Mouse (Mus musculus) cerebellum, adult 2 months (tissue): ENCODE measurements at regions not wholly inside any gene's neighbourhood (a gene's known extent, or its start where the extent isn't known, plus 50 kb on each side); places are given as distances from the start of the nearest gene placed in this dataset.

Experiments
- DNase-seq, 2 experiments: peaks; one replicate each; pipeline ENCODE4 v3.0.0; 2021
- H3K27ac ChIP-seq: fragments of 200-500 bp; 2 replicates; pipeline ENCODE4 v1.5.1; 2012; ENCODE audit warnings: low read length, control low read depth, inconsistent platforms; ENCODE audit not compliant: insufficient read depth
- H3K27me3 ChIP-seq: fragments of 200-500 bp; 2 replicates; pipeline ENCODE4 v1.6.1; 2012; ENCODE audit warnings: inconsistent platforms, mild to moderate bottlenecking, low read length, moderate library complexity; ENCODE audit not compliant: control insufficient read depth, insufficient read depth
- H3K4me1 ChIP-seq: fragments of 200-500 bp; 2 replicates; pipeline ENCODE4 v1.6.1; 2011; ENCODE audit warnings: low read length; ENCODE audit not compliant: control insufficient read depth, insufficient read depth
- H3K4me3 ChIP-seq: fragments of 200-500 bp; replicated peaks from 2 replicates; pipeline ENCODE3; 2011; ENCODE audit warnings: mild to moderate bottlenecking, low read depth, low read length, control low read depth; ENCODE audit not compliant: insufficient read depth
- CTCF ChIP-seq: fragments of 200-500 bp; IDR thresholded peaks from 2 replicates; pipeline ENCODE4 v1.5.1; 2011; ENCODE audit warnings: low read depth, mild to moderate bottlenecking, control low read depth, low read length, moderate library complexity, borderline replicate concordance; ENCODE audit not compliant: insufficient read depth
- POLR2A ChIP-seq: fragments of 200-500 bp; IDR thresholded peaks from 2 replicates; pipeline ENCODE4 v1.6.1; 2011; ENCODE audit warnings: low read length, control low read depth, borderline replicate concordance; ENCODE audit not compliant: insufficient read depth
- WGBS: fragments of 180-500 bp; shearing (Covaris S2); methylation state at CpG from one replicate; pipeline ENCODE4 v1.1.7; 2018; 5-methylcytosine and 5-hydroxymethylcytosine counted together

GRCm38 (mm10) chr9:50395543-50395942, 50.8 kb upstream of the Rpl10-ps3 start:
- H3K27me3 ChIP-seq: no peaks in the 10 kb centered on the region
- H3K27ac ChIP-seq: no peak overlapping the region
- TF ChIP-seq CTCF: no peak
- 92% methylated on average over 3 of the region's 3 CpGs for WGBS
- no peaks in the 10 kb centered on the region for H3K4me1 ChIP-seq
- DNase-seq: no peak
- no peak overlapping the region for H3K4me3 ChIP-seq

- whole genome bisulfite sequencing: 68% methylated on average over 7 of the region's 7 CpGs
- Histone ChIP-seq H3K27ac (no peak overlapping the region), H3K4me1 (no peaks in the 10 kb centered on the region), H3K4me3 (no peak overlapping the region), H3K27me3 (no peaks in the 10 kb centered on the region)
- no peak for TF ChIP-seq POLR2A
- no peak for TF ChIP-seq CTCF
- no peak for DNase-seq
These were observed 51.3 kb upstream of the Rpl10-ps3 start for GRCm38 (mm10) chr9:50396051-50396450.

GRCm38 (mm10) chr9:50408396-50408795, 63.6 kb upstream of the Rpl10-ps3 start:
- peak in 1 of 2 experiments; percentile 4 for DNase-seq
- peaks cover 3% of the 10 kb centered on the region; the same call in 1 of the 2 replicates for H3K4me1 ChIP-seq
- TF ChIP-seq CTCF (no peak), POLR2A (no peak)
- 19% methylated on average over 4 of the region's 4 CpGs for WGBS
- no peaks in the 10 kb centered on the region for H3K27me3 ChIP-seq
- H3K4me3 ChIP-seq: no peak overlapping the region
- no peak overlapping the region for H3K27ac ChIP-seq

- no peaks in the 10 kb centered on the region for H3K27me3 ChIP-seq
- H3K4me3 ChIP-seq: no peak overlapping the region
- TF ChIP-seq CTCF (no peak), POLR2A (no peak)
- DNase-seq: no peak
- 25% methylated on average over 4 of the region's 4 CpGs for WGBS
- H3K4me1 ChIP-seq: peaks cover 3% of the 10 kb centered on the region; the same call in 1 of the 2 replicates
- no peak overlapping the region for H3K27ac ChIP-seq
These were observed 64.1 kb upstream of the Rpl10-ps3 start for GRCm38 (mm10) chr9:50408845-50409244.

- H3K4me3 ChIP-seq: no peak overlapping the region
- 32% methylated on average over 8 of the region's 8 CpGs for WGBS
- H3K27me3 ChIP-seq: no peaks in the 10 kb centered on the region
- H3K27ac ChIP-seq: no peak overlapping the region
- no peak for TF ChIP-seq POLR2A
- TF ChIP-seq CTCF: no peak
- DNase-seq: peak in 1 of 2 experiments; percentile 2
- peaks cover 3% of the 10 kb centered on the region; the same call in 1 of the 2 replicates for H3K4me1 ChIP-seq
These were observed 68.2 kb upstream of the Rpl10-ps3 start for GRCm38 (mm10) chr9:50412986-50413385.

- no peaks in the 10 kb centered on the region for H3K4me1 ChIP-seq
These were observed 69.0 kb upstream of the Rpl10-ps3 start for GRCm38 (mm10) chr9:50413514-50414335.

GRCm38 (mm10) chr9:50414796-50415340, 70.1 kb upstream of the Rpl10-ps3 start:
- no peak overlapping the region for H3K4me3 ChIP-seq
- H3K27me3 ChIP-seq: no peaks in the 10 kb centered on the region
- no peaks in the 10 kb centered on the region for H3K4me1 ChIP-seq
- H3K27ac ChIP-seq: no peak overlapping the region
- no peak for DNase-seq
- 33% methylated on average over 6 of the region's 6 CpGs for WGBS
- TF ChIP-seq POLR2A (no peak), CTCF (no peak)

More at GRCm38 (mm10) chr9:50413514-50414335, 69.0 kb upstream of the Rpl10-ps3 start:
- Histone ChIP-seq H3K4me3 (no peak overlapping the region), H3K27ac (no peak overlapping the region), H3K27me3 (no peaks in the 10 kb centered on the region)
- WGBS: 94% methylated on average over 9 of the region's 9 CpGs
- TF ChIP-seq POLR2A (no peak), CTCF (no peak)
- DNase-seq: no peak

- 86% methylated on average over 3 of the region's 3 CpGs for WGBS
- TF ChIP-seq POLR2A (no peak), CTCF (no peak)
- H3K4me3 ChIP-seq: no peak overlapping the region
- H3K4me1 ChIP-seq: no peaks in the 10 kb centered on the region
- no peak for DNase-seq
- no peaks in the 10 kb centered on the region for H3K27me3 ChIP-seq
- H3K27ac ChIP-seq: no peak overlapping the region
These were observed 71.9 kb upstream of the Rpl10-ps3 start for GRCm38 (mm10) chr9:50416677-50417076.
